Mouse (Mus musculus): ENCODE measurements around the gene Faah. TPM values are rescaled to one million over a fixed set of nuclear protein-coding genes. Genes with fewer than 3 reads are reported as not detected.

Faah gene
- 23.8 TPM for polyA plus RNA-seq (2015; fragmentation: Illumina TruSeq; extraction: RNeasy Lipid Tissue Mini Kit (QIAGEN cat#74804); ENCODE audit: insufficient read depth, low replicate concordance)

GRCm38 (mm10) chr4:116017902-116018746 lies at the start of gene Faah:
Faah (minus strand) TSS chr4:116017926.

GRCm38 (mm10) chr4:116053399-116053961 lies 35.8 kb upstream of the Faah start, which contains the start of gene Nsun4:
Nsun4 (minus strand) TSS chr4:116053876.

GRCm38 (mm10) chr4:115939295-115940102 lies 78.2 kb downstream of the Faah start, which contains the start of gene Dmbx1:
Dmbx1 (minus strand) TSS chr4:115939926.

Other genes with a start within 250 kb of the Faah start
- 1.1 TPM for gene Tex38, start 236.9 kb downstream of the Faah start, polyA plus RNA-seq (2015; fragmentation: Illumina TruSeq; extraction: RNeasy Lipid Tissue Mini Kit (QIAGEN cat#74804); ENCODE audit: insufficient read depth, low replicate concordance)
- 38.0 TPM for gene Atpaf1, start 233.1 kb downstream of the Faah start, polyA plus RNA-seq (2015; fragmentation: Illumina TruSeq; extraction: RNeasy Lipid Tissue Mini Kit (QIAGEN cat#74804); ENCODE audit: insufficient read depth, low replicate concordance)
- gene Mob3c, start 189.8 kb downstream of the Faah start, polyA plus RNA-seq (2015; fragmentation: Illumina TruSeq; extraction: RNeasy Lipid Tissue Mini Kit (QIAGEN cat#74804); ENCODE audit: insufficient read depth, low replicate concordance): 31.9 TPM
- 85.0 TPM for gene Mknk1, start 178.7 kb downstream of the Faah start, polyA plus RNA-seq (2015; fragmentation: Illumina TruSeq; extraction: RNeasy Lipid Tissue Mini Kit (QIAGEN cat#74804); ENCODE audit: insufficient read depth, low replicate concordance)
- not detected for gene Kncn, start 133.5 kb downstream of the Faah start, polyA plus RNA-seq (2015; fragmentation: Illumina TruSeq; extraction: RNeasy Lipid Tissue Mini Kit (QIAGEN cat#74804); ENCODE audit: insufficient read depth, low replicate concordance)
- gene 6430628N08Rik, start 127.3 kb downstream of the Faah start, polyA plus RNA-seq (2015; fragmentation: Illumina TruSeq; extraction: RNeasy Lipid Tissue Mini Kit (QIAGEN cat#74804); ENCODE audit: insufficient read depth, low replicate concordance): not detected
- gene Dmbx1, start 78.0 kb downstream of the Faah start, polyA plus RNA-seq (2015; fragmentation: Illumina TruSeq; extraction: RNeasy Lipid Tissue Mini Kit (QIAGEN cat#74804); ENCODE audit: insufficient read depth, low replicate concordance): not detected
- 21.4 TPM for gene Nsun4, start 36.0 kb upstream of the Faah start, polyA plus RNA-seq (2015; fragmentation: Illumina TruSeq; extraction: RNeasy Lipid Tissue Mini Kit (QIAGEN cat#74804); ENCODE audit: insufficient read depth, low replicate concordance)
- gene Uqcrh, start 57.1 kb upstream of the Faah start, polyA plus RNA-seq (2015; fragmentation: Illumina TruSeq; extraction: RNeasy Lipid Tissue Mini Kit (QIAGEN cat#74804); ENCODE audit: insufficient read depth, low replicate concordance): 789 TPM
- gene Lrrc41, start 57.3 kb upstream of the Faah start, polyA plus RNA-seq (2015; fragmentation: Illumina TruSeq; extraction: RNeasy Lipid Tissue Mini Kit (QIAGEN cat#74804); ENCODE audit: insufficient read depth, low replicate concordance): 11.7 TPM
- gene Rad54l, start 105.8 kb upstream of the Faah start, polyA plus RNA-seq (2015; fragmentation: Illumina TruSeq; extraction: RNeasy Lipid Tissue Mini Kit (QIAGEN cat#74804); ENCODE audit: insufficient read depth, low replicate concordance): 7.1 TPM
- gene Pomgnt1, start 105.9 kb upstream of the Faah start, polyA plus RNA-seq (2015; fragmentation: Illumina TruSeq; extraction: RNeasy Lipid Tissue Mini Kit (QIAGEN cat#74804); ENCODE audit: insufficient read depth, low replicate concordance): 34.9 TPM
- 3.5 TPM for gene Lurap1, start 133.4 kb upstream of the Faah start, polyA plus RNA-seq (2015; fragmentation: Illumina TruSeq; extraction: RNeasy Lipid Tissue Mini Kit (QIAGEN cat#74804); ENCODE audit: insufficient read depth, low replicate concordance)
- gene Tspan1, start 149.7 kb upstream of the Faah start, polyA plus RNA-seq (2015; fragmentation: Illumina TruSeq; extraction: RNeasy Lipid Tissue Mini Kit (QIAGEN cat#74804); ENCODE audit: insufficient read depth, low replicate concordance): not detected
- gene 1700042G07Rik, start 155.4 kb upstream of the Faah start, polyA plus RNA-seq (2015; fragmentation: Illumina TruSeq; extraction: RNeasy Lipid Tissue Mini Kit (QIAGEN cat#74804); ENCODE audit: insufficient read depth, low replicate concordance): not detected
- gene Gm49337, start 155.5 kb upstream of the Faah start, polyA plus RNA-seq (2015; fragmentation: Illumina TruSeq; extraction: RNeasy Lipid Tissue Mini Kit (QIAGEN cat#74804); ENCODE audit: insufficient read depth, low replicate concordance): not detected
- 7.0 TPM for gene Pik3r3, start 203.7 kb upstream of the Faah start, polyA plus RNA-seq (2015; fragmentation: Illumina TruSeq; extraction: RNeasy Lipid Tissue Mini Kit (QIAGEN cat#74804); ENCODE audit: insufficient read depth, low replicate concordance)